Mouse (Mus musculus) kidney, postnatal 0 days (tissue): ENCODE data around the gene Ppia. TPM values are rescaled to one million over a fixed set of nuclear protein-coding genes. Genes with fewer than 3 reads are reported as not detected.
"Not testable (repeated sequence)": the region's sequence is repeated elsewhere in the genome, so short reads cannot be mapped to it uniquely, and the experiment has no call there.

ENCODE experiments used
- ATAC-seq: fragments of 200-750 bp; cut with Nextera tagmentation; replicated peaks from 2 replicates; pipeline ENCODE4 v1.8.0; 2017; ENCODE audit warnings: low read depth, moderate number of reproducible peaks, moderate TSS enrichment, moderate library complexity; ENCODE audit not compliant: low FRiP score
- DNase-seq: peaks from one replicate; pipeline ENCODE4 v3.0.0-alpha.2; 2016; ENCODE audit warnings: low spot score
- H3K27ac ChIP-seq: fragments of 300-500 bp; sonication (generic); 2 replicates; pipeline ENCODE4 v1.5.1; 2014; ENCODE audit warnings: mild to moderate bottlenecking
- H3K27me3 ChIP-seq: fragments of 300-500 bp; sonication (generic); 2 replicates; pipeline ENCODE4 v1.6.1; 2014; ENCODE audit warnings: low read length, mixed read lengths; ENCODE audit not compliant: insufficient read depth
- H3K36me3 ChIP-seq: fragments of 300-500 bp; sonication (generic); 2 replicates; pipeline ENCODE4 v1.6.1; 2014; ENCODE audit warnings: low read length, mixed read lengths; ENCODE audit not compliant: insufficient read depth
- H3K4me1 ChIP-seq: fragments of 300-500 bp; sonication (generic); replicated peaks from 2 replicates; pipeline ENCODE4 v1.6.1; 2014; ENCODE audit warnings: antibody characterized with exemption, low read length, mixed read lengths; ENCODE audit not compliant: insufficient read depth
- H3K4me2 ChIP-seq: fragments of 300-500 bp; sonication (generic); 2 replicates; pipeline ENCODE4 v1.6.1; 2014; ENCODE audit warnings: mild to moderate bottlenecking, low read length, moderate library complexity, mixed read lengths
- H3K4me3 ChIP-seq: fragments of 300-500 bp; sonication (generic); replicated peaks from 2 replicates; pipeline ENCODE4 v1.5.1; 2014; ENCODE audit warnings: low read depth, low read length
- H3K9ac ChIP-seq: fragments of 300-500 bp; sonication (generic); 2 replicates; pipeline ENCODE4 v1.6.1; 2014; ENCODE audit warnings: low read depth, low read length
- H3K9me3 ChIP-seq: fragments of 300-500 bp; sonication (generic); replicated peaks from 2 replicates; pipeline ENCODE4 v1.6.1; 2016; ENCODE audit warnings: low read length, inconsistent platforms, mixed read lengths
- CTCF ChIP-seq: IDR thresholded peaks from 2 replicates; pipeline ENCODE4 v1.5.1; 2016; ENCODE audit warnings: antibody characterized with exemption, low read depth, mild to moderate bottlenecking, moderate library complexity
- WGBS: fragments of 180-500 bp; shearing (Covaris S2); extraction: QIAGEN DNeasy Blood & Tissue Kit; methylation state at CpG from one replicate; pipeline ENCODE4 v1.1.7; 2014; 5-methylcytosine and 5-hydroxymethylcytosine counted together
- polyA plus RNA-seq: library from polyadenylated mRNA; unstranded; fragments of >200 nt; fragmentation: Nextera tagmentation; extraction: Ambion mirVana; gene quantifications from 2 replicates; pipeline ENCODE4 v1.2.1, GENCODE M21; 2015

Ppia gene
- polyA plus RNA-seq, 1 experiment from 2014 or later = 5,791 TPM

- no peak overlapping the region for H3K27ac ChIP-seq
- 28% methylated on average over 2 of the region's 2 CpGs for WGBS
- TF ChIP-seq CTCF = no peak
- H3K36me3 ChIP-seq = peaks cover 29% of the 10 kb centered on the region
- peak overlapping the region; percentile 93 for H3K4me2 ChIP-seq
- no peak for ATAC-seq
- H3K9me3 ChIP-seq = no peaks in the 10 kb centered on the region
- H3K9ac ChIP-seq = peak overlapping the region; percentile 98
- H3K27me3 ChIP-seq = no peaks in the 10 kb centered on the region
- H3K4me1 ChIP-seq = peaks cover 11% of the 10 kb centered on the region
- peak overlapping the region; percentile 91 for H3K4me3 ChIP-seq
- no peak for DNase-seq
These were observed 1.8 kb downstream of the Ppia start for GRCm38 (mm10) chr11:6417069-6417468.

- H3K27me3 ChIP-seq = no peaks in the 10 kb centered on the region
- H3K9me3 ChIP-seq = no peaks in the 10 kb centered on the region
- H3K4me1 ChIP-seq = peaks cover 11% of the 10 kb centered on the region
- no peak for TF ChIP-seq CTCF
- ATAC-seq (no peak), DNase-seq (no peak)
- H3K4me2 ChIP-seq = peak overlapping the region; percentile 93
- peak overlapping the region; percentile 98 for H3K9ac ChIP-seq
- no peak overlapping the region for H3K27ac ChIP-seq
- H3K36me3 ChIP-seq = peaks cover 30% of the 10 kb centered on the region
- H3K4me3 ChIP-seq = peak overlapping the region; percentile 91
These were observed 2.2 kb downstream of the Ppia start for GRCm38 (mm10) chr11:6417490-6417889.

- Histone ChIP-seq H3K27ac (no peak overlapping the region), H3K4me1 (peaks cover 11% of the 10 kb centered on the region), H3K9me3 (no peaks in the 10 kb centered on the region), H3K4me2 (0 out of 2 replicates have a peak overlapping the region, but pooled peaks have one; percentile 13), H3K4me3 (no peak overlapping the region), H3K9ac (no peak overlapping the region), H3K27me3 (no peaks in the 10 kb centered on the region), H3K36me3 (peaks cover 38% of the 10 kb centered on the region)
- DNase-seq (no peak), ATAC-seq (no peak)
- WGBS = 80% methylated on average over 5 of the region's 5 CpGs
- TF ChIP-seq CTCF = no peak
These were observed 3.5 kb downstream of the Ppia start for GRCm38 (mm10) chr11:6418751-6419150.

GRCm38 (mm10) chr11:6419156-6419555 lies 3.9 kb downstream of the Ppia start:
- H3K9me3 ChIP-seq, H3K4me2 ChIP-seq, ATAC-seq, H3K27me3 ChIP-seq, H3K27ac ChIP-seq, H3K9ac ChIP-seq, H3K4me3 ChIP-seq, DNase-seq: not testable (repeated sequence)
- Histone ChIP-seq H3K36me3 (peaks cover 38% of the 10 kb centered on the region), H3K4me1 (peaks cover 11% of the 10 kb centered on the region)
- WGBS = 66% methylated on average over 4 of the region's 4 CpGs

GRCm38 (mm10) chr11:6420283-6420703 lies 5.0 kb downstream of the Ppia start:
- Histone ChIP-seq H3K27me3 (no peaks in the 10 kb centered on the region), H3K9ac (no peak overlapping the region), H3K9me3 (no peaks in the 10 kb centered on the region), H3K4me3 (no peak overlapping the region), H3K36me3 (peaks cover 45% of the 10 kb centered on the region), H3K27ac (no peak overlapping the region), H3K4me1 (peaks cover 11% of the 10 kb centered on the region), H3K4me2 (no peak overlapping the region)
- 22% methylated on average over 1 of the region's 1 CpGs for WGBS
- no peak for TF ChIP-seq CTCF
- ATAC-seq (no peak), DNase-seq (no peak)

GRCm38 (mm10) chr11:6420722-6421350 lies 5.6 kb downstream of the Ppia start:
- Histone ChIP-seq H3K27ac (peak overlapping the region; percentile 50; the same call in 1 of the 2 replicates), H3K9me3 (no peaks in the 10 kb centered on the region), H3K36me3 (peaks cover 48% of the 10 kb centered on the region), H3K27me3 (no peaks in the 10 kb centered on the region), H3K9ac (no peak overlapping the region), H3K4me2 (no peak overlapping the region), H3K4me3 (no peak overlapping the region), H3K4me1 (peaks cover 11% of the 10 kb centered on the region)
- no peak for TF ChIP-seq CTCF
- WGBS = 80% methylated on average over 2 of the region's 2 CpGs
- no peak for DNase-seq
- no peak for ATAC-seq

- H3K36me3 ChIP-seq = peaks cover 50% of the 10 kb centered on the region
- 91% methylated on average over 7 of the region's 7 CpGs for WGBS
- ATAC-seq (no peak), DNase-seq (no peak)
- H3K4me2 ChIP-seq = no peak overlapping the region
- no peak for TF ChIP-seq CTCF
- H3K9ac ChIP-seq = no peak overlapping the region
- no peaks in the 10 kb centered on the region for H3K9me3 ChIP-seq
- H3K4me3 ChIP-seq = no peak overlapping the region
- no peaks in the 10 kb centered on the region for H3K4me1 ChIP-seq
- H3K27ac ChIP-seq = no peak overlapping the region
- no peaks in the 10 kb centered on the region for H3K27me3 ChIP-seq
These were observed 14.9 kb downstream of the Ppia start for GRCm38 (mm10) chr11:6430186-6430585.
